ENCODE assay signal across 11 mouse cellular contexts in genomic region chr15:71243539-71243938, GRCm38 (mm10).
DNase-seq lines count a peak whose midpoint lies in the region; ATAC-seq lines count a peak whose summit lies in the region.
"Had no signal": no experiment of that assay in that cellular context is flagged by ENCODE, and none has a peak within 500 bp of the region (broad histone marks: within the 10 kb centered on the region; RNA-seq: fewer than 3 reads in every experiment).

No protein-coding gene starts in this region.

- peak; percentile 59 to 81 for DNase-seq in cerebellum, postnatal 10 days
- DNase-seq in cerebellum, adult 9-10 months = no peak
- peak; percentile 96 for DNase-seq in fat pad, adult 2 months (ENCODE audit: extremely low read depth, low read depth, low spot score)
- peak; percentile 39 for DNase-seq in left cerebral cortex, adult 11 months (ENCODE audit: low spot score)
- no peak for DNase-seq in adrenal gland, postnatal 4 days (ENCODE audit: low spot score in 2 of 2)

- peak overlapping the region; percentile 75 for H3K27ac ChIP-seq in heart, embryonic 15.5 days
- H3K27ac ChIP-seq in intestine, embryonic 15.5 days = no peak overlapping the region
- H3K27ac ChIP-seq in midbrain, embryonic 13.5 days = no peak overlapping the region
- H3K27ac ChIP-seq: limb, embryonic 13.5 days; neural tube, embryonic 13.5 days had no signal

- 33% methylated on average over 9 of the region's 9 CpGs for WGBS in heart, embryonic 15.5 days
- WGBS in intestine, embryonic 15.5 days = 65% methylated on average over 9 of the region's 9 CpGs
- WGBS in midbrain, embryonic 13.5 days = 85% methylated on average over 9 of the region's 9 CpGs

- no peaks in the 10 kb centered on the region for H3K36me3 ChIP-seq in heart, embryonic 15.5 days
- H3K36me3 ChIP-seq in intestine, embryonic 15.5 days = no peaks in the 10 kb centered on the region
- no peaks in the 10 kb centered on the region for H3K36me3 ChIP-seq in midbrain, embryonic 13.5 days
- H3K36me3 ChIP-seq: limb, embryonic 13.5 days; neural tube, embryonic 13.5 days had no signal

- no peak overlapping the region for H3K4me3 ChIP-seq in heart, embryonic 15.5 days
- H3K4me3 ChIP-seq in intestine, embryonic 15.5 days (replicated peaks) = no peak overlapping the region
- H3K4me3 ChIP-seq in midbrain, embryonic 13.5 days (replicated peaks) = no peak overlapping the region
- H3K4me3 ChIP-seq: limb, embryonic 13.5 days; neural tube, embryonic 13.5 days had no signal

- no peak overlapping the region for H3K9ac ChIP-seq in heart, embryonic 15.5 days
- H3K9ac ChIP-seq in intestine, embryonic 15.5 days = no peak overlapping the region
- H3K9ac ChIP-seq in midbrain, embryonic 13.5 days (replicated peaks) = no peak overlapping the region
- H3K9ac ChIP-seq: limb, embryonic 13.5 days; neural tube, embryonic 13.5 days had no signal

- no peaks in the 10 kb centered on the region for H3K9me3 ChIP-seq in heart, embryonic 15.5 days (replicated peaks)
- H3K9me3 ChIP-seq in intestine, embryonic 15.5 days = no peaks in the 10 kb centered on the region
- H3K9me3 ChIP-seq in midbrain, embryonic 13.5 days = no peaks in the 10 kb centered on the region
- H3K9me3 ChIP-seq: limb, embryonic 13.5 days; neural tube, embryonic 13.5 days had no signal

- ATAC-seq in heart, embryonic 15.5 days (replicated peaks; ENCODE audit: insufficient number of reproducible peaks, insufficient read depth, low FRiP score, low read depth) = peak; percentile 88
- no peak for ATAC-seq in intestine, embryonic 15.5 days
- no peak for ATAC-seq in midbrain, embryonic 13.5 days
- ATAC-seq: hindbrain, embryonic 16.5 days had no signal

- no peak overlapping the region for H3K4me2 ChIP-seq in heart, embryonic 15.5 days
- no peak overlapping the region for H3K4me2 ChIP-seq in intestine, embryonic 15.5 days (replicated peaks)
- H3K4me2 ChIP-seq in midbrain, embryonic 13.5 days (replicated peaks) = no peak overlapping the region
- H3K4me2 ChIP-seq: limb, embryonic 13.5 days; neural tube, embryonic 13.5 days had no signal

- H3K4me1 ChIP-seq in heart, embryonic 15.5 days (replicated peaks) = peaks cover 4% of the 10 kb centered on the region; the same call in 1 of the 2 replicates
- H3K4me1 ChIP-seq in intestine, embryonic 15.5 days (replicated peaks) = no peaks in the 10 kb centered on the region
- H3K4me1 ChIP-seq in midbrain, embryonic 13.5 days (replicated peaks) = no peaks in the 10 kb centered on the region
- H3K4me1 ChIP-seq: limb, embryonic 13.5 days; neural tube, embryonic 13.5 days had no signal

- no peaks in the 10 kb centered on the region for H3K27me3 ChIP-seq in heart, embryonic 15.5 days
- H3K27me3 ChIP-seq in intestine, embryonic 15.5 days (replicated peaks) = no peaks in the 10 kb centered on the region
- H3K27me3 ChIP-seq in midbrain, embryonic 13.5 days = no peaks in the 10 kb centered on the region
- H3K27me3 ChIP-seq: limb, embryonic 13.5 days; neural tube, embryonic 13.5 days had no signal

Comparison
In these comparisons a context has a peak if more than half of its experiments do, and no peak if none do; other contexts are left out.
1. DNase-seq: peak in cerebellum, postnatal 10 days (2 of 2), fat pad, adult 2 months (single experiment) and left cerebral cortex, adult 11 months (single experiment); none in cerebellum, adult 9-10 months (single experiment) and adrenal gland, postnatal 4 days (0 of 2).